Mouse (Mus musculus) kidney, postnatal 25 days (tissue): ENCODE measurements around the gene Cldn20.
A peak's percentile ranks its signal among the peaks of the same experiment; 100 is the strongest.

Experiments used
- DNase-seq, 2 experiments: peaks; one replicate each; pipeline ENCODE4 v3.0.0; 2021; ENCODE audit warnings: mixed read lengths in 2 of 2

The Cldn20 gene

GRCm38 (mm10) chr17:3530549-3530948 is 1.8 kb upstream of the Cldn20 start:
- DNase-seq = no peak

- DNase-seq = no peak
These were observed 713 bp upstream of the Cldn20 start for GRCm38 (mm10) chr17:3531641-3532040.

- DNase-seq = peak in 1 of 2 experiments; percentile 14
These were observed 1.1 kb downstream of the Cldn20 start for GRCm38 (mm10) chr17:3533425-3533824.

- DNase-seq = no peak
These were observed 8.0 kb downstream of the Cldn20 start for GRCm38 (mm10) chr17:3540304-3540703.

GRCm38 (mm10) chr17:3541033-3541432 is 8.7 kb downstream of the Cldn20 start:
- DNase-seq = no peak

GRCm38 (mm10) chr17:3547725-3548124 is 15.4 kb downstream of the Cldn20 start:
- no peak for DNase-seq

- no peak for DNase-seq
These were observed 23.9 kb downstream of the Cldn20 start for GRCm38 (mm10) chr17:3556251-3556650.

- DNase-seq = peak; percentile 99
These were observed 25.3 kb downstream of the Cldn20 start, which contains the start of gene Tfb1m for GRCm38 (mm10) chr17:3557331-3558311. Gene Tfb1m, minus strand, starts transcription at chr17:3557781.

GRCm38 (mm10) chr17:3558356-3558870 is 26.1 kb downstream of the Cldn20 start:
- DNase-seq = no peak

GRCm38 (mm10) chr17:3560534-3560933 is 28.2 kb downstream of the Cldn20 start:
- DNase-seq = peak in 1 of 2 experiments; percentile 4

GRCm38 (mm10) chr17:3562405-3562804 is 30.1 kb downstream of the Cldn20 start:
- DNase-seq = peak in 1 of 2 experiments; percentile 3

GRCm38 (mm10) chr17:3570876-3571275 is 38.5 kb downstream of the Cldn20 start:
- peak; percentile 62 to 87 for DNase-seq
